Mouse (Mus musculus): ENCODE measurements around the gene Filip1. TPM values are rescaled to one million over a fixed set of nuclear protein-coding genes. Genes with fewer than 3 reads are reported as not detected.

The Filip1 gene
- polyA plus RNA-seq, 2 experiments, result 0.29 to 0.37 TPM

GRCm38 (mm10) chr9:79898815-79899214 is 113.8 kb downstream of the Filip1 start:
- TF ChIP-seq CTCF (IDR thresholded peaks at IDR 0.05; ENCODE audit: low read depth), result no peak
- no peak for TF ChIP-seq EP300 (IDR thresholded peaks at IDR 0.05; ENCODE audit: low read depth)

DNA sequence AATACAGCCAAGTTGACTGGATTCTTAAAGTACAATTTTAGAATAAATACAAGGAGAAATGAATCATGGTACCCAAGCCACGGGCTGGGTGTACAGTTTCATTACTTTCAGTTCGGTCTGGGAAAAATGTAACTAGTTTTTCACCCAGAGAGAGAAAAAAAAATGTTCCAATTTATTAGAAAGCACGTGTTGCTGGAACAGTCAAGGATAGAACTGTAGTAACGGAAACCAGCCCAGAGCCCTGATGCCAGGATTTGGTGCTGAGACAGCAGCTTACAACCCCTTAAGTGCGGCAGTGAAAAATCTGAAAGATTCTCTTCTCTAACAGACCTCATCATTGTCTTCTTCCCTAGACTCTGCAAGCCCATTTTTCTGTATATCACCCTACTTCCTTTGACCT is 118.0 kb downstream of the Filip1 start:
- Histone ChIP-seq H3K4me1 (replicated peaks; ENCODE audit: control insufficient read depth in 2 of 2, insufficient read depth in 2 of 2, low read length in 1 of 2) (peaks cover 2 to 6% of the 10 kb centered on the region in 2 experiments; a peak in 3 of 4 replicates), H3K4me3 (ENCODE audit: insufficient read depth in 1 of 2, low read depth in 2 of 2, low read length in 2 of 2) (no peak overlapping the region), H3K9me3 (ENCODE audit: control insufficient read depth, low read length) (no peaks in the 10 kb centered on the region), H3K27ac (no peak overlapping the region), H3K36me3 (replicated peaks; ENCODE audit: control insufficient read depth, insufficient read depth, low read depth) (no peaks in the 10 kb centered on the region), H3K9ac (replicated peaks) (no peak overlapping the region), H3K27me3 (ENCODE audit: control insufficient read depth, insufficient read depth, low read length) (no peaks in the 10 kb centered on the region), H3K4me2 (ENCODE audit: low read depth) (no peak overlapping the region)
- no peak for TF ChIP-seq EP300 (IDR thresholded peaks at IDR 0.05; ENCODE audit: low read depth)
- no peak for TF ChIP-seq CTCF (IDR thresholded peaks at IDR 0.05; ENCODE audit: low read depth)
- no peak for ATAC-seq (ENCODE audit: insufficient read depth)
- 55% methylated on average over 5 of the region's 5 CpGs for WGBS (ENCODE audit: insufficient replicate concordance)
- no peak for DNase-seq (ENCODE audit: low read depth in 3 of 3, low spot score in 3 of 3)

More at GRCm38 (mm10) chr9:79898815-79899214, 113.8 kb downstream of the Filip1 start:
- H3K27ac ChIP-seq, result no peak overlapping the region
- no peaks in the 10 kb centered on the region for H3K27me3 ChIP-seq (ENCODE audit: control insufficient read depth, insufficient read depth, low read length)
- no peak overlapping the region for H3K4me3 ChIP-seq (ENCODE audit: insufficient read depth in 1 of 2, low read depth in 2 of 2, low read length in 2 of 2)
- ATAC-seq (ENCODE audit: insufficient read depth), result no peak
- H3K4me1 ChIP-seq (replicated peaks; ENCODE audit: control insufficient read depth in 2 of 2, insufficient read depth in 2 of 2, low read length in 1 of 2), result peaks cover 2 to 4% of the 10 kb centered on the region in 2 experiments; a peak in 3 of 4 replicates
- H3K4me2 ChIP-seq (ENCODE audit: low read depth), result no peak overlapping the region
- no peaks in the 10 kb centered on the region for H3K9me3 ChIP-seq (ENCODE audit: control insufficient read depth, low read length)
- DNase-seq (ENCODE audit: low read depth in 3 of 3, low spot score in 3 of 3), result no peak
- no peaks in the 10 kb centered on the region for H3K36me3 ChIP-seq (replicated peaks; ENCODE audit: control insufficient read depth, insufficient read depth, low read depth)
- 33% methylated on average over 3 of the region's 3 CpGs for WGBS (ENCODE audit: insufficient replicate concordance)
- no peak overlapping the region for H3K9ac ChIP-seq (replicated peaks)

- H3K9me3 ChIP-seq (ENCODE audit: control insufficient read depth, low read length), result no peaks in the 10 kb centered on the region
- no peak overlapping the region for H3K4me2 ChIP-seq (ENCODE audit: low read depth)
- WGBS (ENCODE audit: insufficient replicate concordance), result 19% methylated on average over 4 of the region's 4 CpGs
- no peak overlapping the region for H3K27ac ChIP-seq
- peaks cover 2 to 6% of the 10 kb centered on the region in 2 experiments; a peak in 3 of 4 replicates for H3K4me1 ChIP-seq (replicated peaks; ENCODE audit: control insufficient read depth in 2 of 2, insufficient read depth in 2 of 2, low read length in 1 of 2)
- H3K27me3 ChIP-seq (ENCODE audit: control insufficient read depth, insufficient read depth, low read length), result no peaks in the 10 kb centered on the region
- no peaks in the 10 kb centered on the region for H3K36me3 ChIP-seq (replicated peaks; ENCODE audit: control insufficient read depth, insufficient read depth, low read depth)
- H3K4me3 ChIP-seq (ENCODE audit: insufficient read depth in 1 of 2, low read depth in 2 of 2, low read length in 2 of 2), result no peak overlapping the region
- DNase-seq (ENCODE audit: low read depth in 3 of 3, low spot score in 3 of 3), result no peak
- H3K9ac ChIP-seq (replicated peaks), result no peak overlapping the region
- ATAC-seq (ENCODE audit: insufficient read depth), result peak; percentile 70; the same call in 1 of the 2 replicates
- TF ChIP-seq EP300 (IDR thresholded peaks at IDR 0.05; ENCODE audit: low read depth), result no peak
- TF ChIP-seq CTCF (IDR thresholded peaks at IDR 0.05; ENCODE audit: low read depth), result no peak
Observed at GRCm38 (mm10) chr9:79893841-79894612, 118.6 kb downstream of the Filip1 start.

- H3K27ac ChIP-seq, result no peak overlapping the region
- no peaks in the 10 kb centered on the region for H3K9me3 ChIP-seq (ENCODE audit: control insufficient read depth, low read length)
- ATAC-seq (ENCODE audit: insufficient read depth), result no peak
- no peaks in the 10 kb centered on the region for H3K27me3 ChIP-seq (ENCODE audit: control insufficient read depth, insufficient read depth, low read length)
- H3K36me3 ChIP-seq (replicated peaks; ENCODE audit: control insufficient read depth, insufficient read depth, low read depth), result no peaks in the 10 kb centered on the region
- no peak overlapping the region for H3K9ac ChIP-seq (replicated peaks)
- no peak for TF ChIP-seq EP300 (IDR thresholded peaks at IDR 0.05; ENCODE audit: low read depth)
- TF ChIP-seq CTCF (IDR thresholded peaks at IDR 0.05; ENCODE audit: low read depth), result no peak
- DNase-seq (ENCODE audit: low read depth in 3 of 3, low spot score in 3 of 3), result no peak
- H3K4me3 ChIP-seq (ENCODE audit: insufficient read depth in 1 of 2, low read depth in 2 of 2, low read length in 2 of 2), result no peak overlapping the region
- no peak overlapping the region for H3K4me2 ChIP-seq (ENCODE audit: low read depth)
- 65% methylated on average over 1 of the region's 1 CpGs for WGBS (ENCODE audit: insufficient replicate concordance)
- H3K4me1 ChIP-seq (replicated peaks; ENCODE audit: control insufficient read depth in 2 of 2, insufficient read depth in 2 of 2, low read length in 1 of 2), result peaks cover 2 to 6% of the 10 kb centered on the region in 2 experiments; a peak in 3 of 4 replicates
Observed at GRCm38 (mm10) chr9:79892183-79892582, 120.5 kb downstream of the Filip1 start.

DNA sequence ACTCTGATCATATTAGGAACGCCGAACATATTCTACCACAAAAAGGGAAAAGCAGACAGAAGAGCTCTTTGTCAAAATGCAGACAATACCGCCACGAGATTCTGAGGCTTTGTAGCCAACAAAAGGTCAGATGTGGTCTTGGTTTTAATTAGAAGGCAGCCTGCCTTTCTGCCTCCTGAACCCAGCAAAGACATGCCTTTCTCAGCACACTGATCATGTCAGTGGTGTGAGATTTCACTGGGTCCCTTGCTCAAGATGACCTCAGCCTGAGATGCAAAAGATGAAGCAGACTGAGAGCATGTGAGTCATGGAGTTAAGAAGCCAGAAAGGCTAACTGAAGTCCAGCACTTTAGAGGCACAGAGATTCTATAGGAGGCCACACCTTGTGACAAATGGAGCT is 122.2 kb downstream of the Filip1 start:
- Histone ChIP-seq H3K9ac (replicated peaks) (no peak overlapping the region), H3K4me2 (ENCODE audit: low read depth) (no peak overlapping the region), H3K4me1 (replicated peaks; ENCODE audit: control insufficient read depth in 2 of 2, insufficient read depth in 2 of 2, low read length in 1 of 2) (peaks cover 2 to 6% of the 10 kb centered on the region in 2 experiments; a peak in 3 of 4 replicates), H3K4me3 (ENCODE audit: insufficient read depth in 1 of 2, low read depth in 2 of 2, low read length in 2 of 2) (no peak overlapping the region), H3K27ac (no peak overlapping the region), H3K27me3 (ENCODE audit: control insufficient read depth, insufficient read depth, low read length) (no peaks in the 10 kb centered on the region), H3K36me3 (replicated peaks; ENCODE audit: control insufficient read depth, insufficient read depth, low read depth) (no peaks in the 10 kb centered on the region), H3K9me3 (ENCODE audit: control insufficient read depth, low read length) (no peaks in the 10 kb centered on the region)
- no peak for TF ChIP-seq EP300 (IDR thresholded peaks at IDR 0.05; ENCODE audit: low read depth)
- DNase-seq (ENCODE audit: low read depth in 3 of 3, low spot score in 3 of 3), result no peak
- ATAC-seq (ENCODE audit: insufficient read depth), result no peak
- 70% methylated on average over 4 of the region's 4 CpGs for WGBS (ENCODE audit: insufficient replicate concordance)
